Mouse (Mus musculus) heart, adult 11 months (tissue): ENCODE data around the gene Gpatch8.

ENCODE experiments used
- DNase-seq: peaks from one replicate; pipeline ENCODE4 v3.0.0; 2022

Gpatch8 gene

GRCm38 (mm10) chr11:102556031-102556715 lies at the start of gene Gpatch8:
Gene Gpatch8, minus strand, starts transcription at chr11:102556392.
- peak; percentile 100 for DNase-seq

GRCm38 (mm10) chr11:102604777-102605552 lies 48.8 kb upstream of the Gpatch8 start:
- peak; percentile 93 for DNase-seq

- peak; percentile 100 for DNase-seq
Observed at GRCm38 (mm10) chr11:102604010-102604584, 47.9 kb upstream of the Gpatch8 start, which contains the start of gene Fzd2. Gene Fzd2, plus strand, starts transcription at chr11:102604396.

GRCm38 (mm10) chr11:102603496-102603850 lies 47.3 kb upstream of the Gpatch8 start:
- peak; percentile 96 for DNase-seq

- DNase-seq = peak; percentile 90
Observed at GRCm38 (mm10) chr11:102602816-102603495, 46.8 kb upstream of the Gpatch8 start.

GRCm38 (mm10) chr11:102599912-102600311 lies 43.7 kb upstream of the Gpatch8 start:
- DNase-seq = no peak

- DNase-seq = no peak
Observed at GRCm38 (mm10) chr11:102595341-102595820, 39.2 kb upstream of the Gpatch8 start.

- DNase-seq = no peak
Observed at GRCm38 (mm10) chr11:102587554-102587953, 31.4 kb upstream of the Gpatch8 start.

- no peak for DNase-seq
Observed at GRCm38 (mm10) chr11:102586445-102587130, 30.4 kb upstream of the Gpatch8 start.

GRCm38 (mm10) chr11:102582736-102583135 lies 26.5 kb upstream of the Gpatch8 start:
- DNase-seq = no peak

GRCm38 (mm10) chr11:102582016-102582610 lies 25.9 kb upstream of the Gpatch8 start:
- DNase-seq = no peak

GRCm38 (mm10) chr11:102581281-102582015 lies 25.3 kb upstream of the Gpatch8 start:
- DNase-seq = peak; percentile 91

- no peak for DNase-seq
Observed at GRCm38 (mm10) chr11:102580034-102580330, 23.8 kb upstream of the Gpatch8 start.

- DNase-seq = peak; percentile 93
Observed at GRCm38 (mm10) chr11:102579165-102580033, 23.2 kb upstream of the Gpatch8 start, which contains the start of gene Gm11627. Gene Gm11627, minus strand, starts transcription at chr11:102579461.

GRCm38 (mm10) chr11:102578341-102579118 lies 22.3 kb upstream of the Gpatch8 start:
- DNase-seq = peak; percentile 95

GRCm38 (mm10) chr11:102576050-102576754 lies 20.0 kb upstream of the Gpatch8 start:
- DNase-seq = no peak

GRCm38 (mm10) chr11:102575034-102575433 lies 18.8 kb upstream of the Gpatch8 start:
- DNase-seq = no peak

GRCm38 (mm10) chr11:102572866-102573663 lies 16.9 kb upstream of the Gpatch8 start:
- DNase-seq = peak; percentile 95
